Mouse (Mus musculus) liver, embryonic 14.5 days (tissue): ENCODE measurements at regions not wholly inside any gene's neighbourhood (a gene's known extent, or its start where the extent isn't known, plus 50 kb on each side); places are given as distances from the start of the nearest gene placed in this dataset.

Source experiments
- CTCF ChIP-seq: IDR thresholded peaks from 2 replicates; pipeline ENCODE4 v1.5.1; 2016; ENCODE audit warnings: antibody characterized with exemption, low read depth, control low read depth
- EP300 ChIP-seq: IDR thresholded peaks from 2 replicates; pipeline ENCODE4 v1.6.1; 2016; ENCODE audit warnings: antibody characterized with exemption, low read depth

DNA sequence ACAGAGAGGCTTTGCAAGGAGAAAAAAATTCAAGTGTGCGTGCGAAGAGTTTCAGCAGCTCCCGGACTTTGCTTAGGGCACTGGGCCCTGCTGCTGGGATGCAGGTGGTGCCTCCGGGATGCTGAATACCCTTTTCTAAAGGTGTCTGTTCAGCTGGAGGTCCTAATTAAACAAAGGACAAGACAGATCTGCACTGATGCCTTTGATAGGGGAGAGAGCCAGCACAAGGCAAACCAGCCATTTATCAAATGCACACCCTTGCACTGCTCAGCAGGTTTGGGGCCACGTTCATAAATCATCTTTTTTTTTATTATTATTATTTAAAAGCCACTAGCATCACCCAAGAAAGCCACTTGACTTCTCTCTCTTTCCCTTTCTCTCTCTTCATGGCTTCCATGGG lies 172.9 kb upstream of the Wscd1 start:
- TF ChIP-seq CTCF: no peak
- TF ChIP-seq EP300: no peak
